Mouse (Mus musculus): ENCODE results near the gene Hspa4l. TPM values are rescaled to one million over a fixed set of nuclear protein-coding genes. Genes with fewer than 3 reads are reported as not detected.
"Not testable (repeated sequence)": the region's sequence is repeated elsewhere in the genome, so short reads cannot be mapped to it uniquely, and the experiment has no call there.

The Hspa4l gene
- polyA plus RNA-seq, 1 experiment: 9.0 TPM

DNA sequence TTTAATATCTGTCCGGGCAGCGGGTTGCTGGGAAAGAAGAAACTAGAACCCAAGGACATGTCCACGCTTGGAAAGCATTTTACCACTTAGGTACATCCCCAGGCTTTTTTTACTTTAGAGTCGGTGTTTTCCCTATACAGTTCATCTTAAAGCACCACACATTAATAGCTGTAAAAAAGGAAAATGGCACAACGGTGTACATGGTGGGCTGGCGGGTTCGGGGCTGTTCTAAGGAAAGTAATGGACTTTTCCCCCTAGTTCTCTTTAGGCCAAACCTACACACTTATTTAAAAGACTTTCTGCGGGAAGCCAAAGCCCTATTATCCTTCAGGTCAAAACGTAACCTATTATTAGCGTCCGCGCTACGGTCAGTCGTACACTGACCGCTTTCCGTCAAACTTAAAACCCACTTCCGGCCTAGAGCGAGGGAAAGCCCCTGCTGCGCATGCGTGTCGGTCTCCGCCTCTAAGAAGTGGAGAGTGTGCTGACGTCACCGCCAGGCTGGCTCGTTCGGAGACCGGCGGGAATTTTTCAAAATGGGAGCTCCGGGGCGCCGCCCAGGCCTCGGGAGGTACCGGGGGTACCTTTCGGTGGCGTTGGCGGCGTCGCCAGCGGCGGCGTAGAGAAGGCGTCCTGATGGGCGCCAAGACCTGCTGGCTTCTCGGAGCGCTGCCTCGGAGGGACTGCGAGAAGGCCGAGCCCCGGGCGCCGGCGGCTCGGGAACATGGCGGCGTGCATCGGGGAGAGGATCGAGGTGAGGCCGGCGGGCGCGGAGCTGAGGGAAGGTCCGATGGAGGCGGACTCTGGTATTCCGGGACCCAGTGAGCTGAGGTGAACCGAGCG, 55.5 kb downstream of the Hspa4l start, which contains the start of gene Plk4:
TSS of gene Plk4 (plus strand) at position 490 of the 843 bp plus-strand sequence.
- peak within 1 kb of the TSS; percentile 97 for H3K4me3 ChIP-seq (replicated peaks; ENCODE audit: control insufficient read depth, low read depth, low read length)
- no peak for TF ChIP-seq CTCF (IDR thresholded peaks at IDR 0.05; ENCODE audit: control insufficient read depth, insufficient read depth, low read length)
- TF ChIP-seq POLR2A (IDR thresholded peaks at IDR 0.05; ENCODE audit: borderline replicate concordance, control insufficient read depth, low read depth, low read length): peak; percentile 59; the same call in 1 of the 2 replicates
- peaks cover 2% of the 10 kb centered on the region for H3K4me1 ChIP-seq (ENCODE audit: control insufficient read depth, insufficient read depth, low read length)
- peak within 1 kb of the TSS; percentile 75 for H3K27ac ChIP-seq (ENCODE audit: control insufficient read depth, insufficient read depth, low read depth, low read length, poor library complexity)
- 2% methylated on average over 66 of the region's 66 CpGs for whole genome bisulfite sequencing

DNA sequence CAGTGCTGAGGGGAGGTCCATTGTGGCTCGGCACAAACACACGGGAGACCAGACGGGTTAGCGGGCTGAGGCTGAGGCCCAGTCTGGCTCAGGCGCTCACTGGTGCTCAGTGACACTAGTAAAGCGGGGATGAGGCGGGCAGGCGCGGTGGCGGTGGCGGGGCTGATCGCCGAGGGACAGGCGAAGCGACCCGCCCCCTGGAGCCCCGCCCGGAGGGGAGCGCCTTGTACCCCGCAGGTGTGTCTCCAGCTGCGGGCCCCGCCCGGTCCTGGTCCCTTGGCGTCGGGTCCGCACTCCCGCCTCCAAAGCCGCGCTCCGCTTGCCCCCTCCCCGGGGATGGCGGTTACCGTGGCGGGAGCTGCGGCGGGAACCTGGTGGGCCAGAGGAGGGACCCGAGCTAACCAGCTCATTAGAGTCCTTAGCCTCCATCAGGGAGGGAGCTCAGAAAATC, 56.1 kb downstream of the Hspa4l start:
- TF ChIP-seq CTCF (IDR thresholded peaks at IDR 0.05; ENCODE audit: control insufficient read depth, insufficient read depth, low read length): no peak
- peak; percentile 19; the same call in 1 of the 2 replicates for TF ChIP-seq POLR2A (IDR thresholded peaks at IDR 0.05; ENCODE audit: borderline replicate concordance, control insufficient read depth, low read depth, low read length)
- Histone ChIP-seq H3K27ac (ENCODE audit: control insufficient read depth, insufficient read depth, low read depth, low read length, poor library complexity) (peak overlapping the region; percentile 75), H3K4me1 (ENCODE audit: control insufficient read depth, insufficient read depth, low read length) (peaks cover 2% of the 10 kb centered on the region), H3K4me3 (replicated peaks; ENCODE audit: control insufficient read depth, low read depth, low read length) (peak overlapping the region; percentile 97)
- under 1% methylated on average over 34 of the region's 37 CpGs for WGBS

GRCm38 (mm10) chr3:40806871-40807270, 62.6 kb downstream of the Hspa4l start:
- Histone ChIP-seq H3K4me1 (ENCODE audit: control insufficient read depth, insufficient read depth, low read length) (no peaks in the 10 kb centered on the region), H3K4me3 (replicated peaks; ENCODE audit: control insufficient read depth, low read depth, low read length) (no peak overlapping the region), H3K27ac (ENCODE audit: control insufficient read depth, insufficient read depth, low read depth, low read length, poor library complexity) (no peak overlapping the region)
- no peak for TF ChIP-seq CTCF (IDR thresholded peaks at IDR 0.05; ENCODE audit: control insufficient read depth, insufficient read depth, low read length)
- TF ChIP-seq POLR2A (IDR thresholded peaks at IDR 0.05; ENCODE audit: borderline replicate concordance, control insufficient read depth, low read depth, low read length): no peak
- 82% methylated on average over 2 of the region's 2 CpGs for WGBS

DNA sequence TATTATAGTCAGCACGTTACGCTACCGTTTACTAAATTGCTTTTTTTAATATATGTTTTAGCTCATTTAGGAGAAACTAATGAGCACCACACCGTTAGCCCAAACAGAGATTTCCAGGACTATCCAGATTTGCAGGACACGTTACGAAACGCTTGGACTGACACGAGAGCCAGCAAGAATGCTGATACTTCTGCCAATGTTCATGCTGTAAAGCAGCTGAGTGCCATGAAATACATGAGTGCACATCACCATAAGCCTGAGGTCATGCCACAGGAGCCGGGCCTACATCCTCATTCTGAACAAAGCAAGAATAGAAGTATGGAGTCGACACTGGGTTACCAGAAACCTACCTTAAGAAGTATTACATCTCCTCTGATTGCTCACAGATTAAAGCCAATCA, 64.4 kb downstream of the Hspa4l start:
- 91% methylated on average over 10 of the region's 10 CpGs for WGBS
- Histone ChIP-seq H3K4me3 (replicated peaks; ENCODE audit: control insufficient read depth, low read depth, low read length) (no peak overlapping the region), H3K4me1 (ENCODE audit: control insufficient read depth, insufficient read depth, low read length) (no peaks in the 10 kb centered on the region), H3K27ac (ENCODE audit: control insufficient read depth, insufficient read depth, low read depth, low read length, poor library complexity) (no peak overlapping the region)
- no peak for TF ChIP-seq POLR2A (IDR thresholded peaks at IDR 0.05; ENCODE audit: borderline replicate concordance, control insufficient read depth, low read depth, low read length)
- no peak for TF ChIP-seq CTCF (IDR thresholded peaks at IDR 0.05; ENCODE audit: control insufficient read depth, insufficient read depth, low read length)

- Histone ChIP-seq H3K4me3 (replicated peaks; ENCODE audit: control insufficient read depth, low read depth, low read length) (no peak overlapping the region), H3K4me1 (ENCODE audit: control insufficient read depth, insufficient read depth, low read length) (no peaks in the 10 kb centered on the region), H3K27ac (ENCODE audit: control insufficient read depth, insufficient read depth, low read depth, low read length, poor library complexity) (no peak overlapping the region)
- WGBS: 95% methylated on average over 2 of the region's 2 CpGs
- no peak for TF ChIP-seq CTCF (IDR thresholded peaks at IDR 0.05; ENCODE audit: control insufficient read depth, insufficient read depth, low read length)
- no peak for TF ChIP-seq POLR2A (IDR thresholded peaks at IDR 0.05; ENCODE audit: borderline replicate concordance, control insufficient read depth, low read depth, low read length)
These were observed 65.6 kb downstream of the Hspa4l start for GRCm38 (mm10) chr3:40809894-40810293.

DNA sequence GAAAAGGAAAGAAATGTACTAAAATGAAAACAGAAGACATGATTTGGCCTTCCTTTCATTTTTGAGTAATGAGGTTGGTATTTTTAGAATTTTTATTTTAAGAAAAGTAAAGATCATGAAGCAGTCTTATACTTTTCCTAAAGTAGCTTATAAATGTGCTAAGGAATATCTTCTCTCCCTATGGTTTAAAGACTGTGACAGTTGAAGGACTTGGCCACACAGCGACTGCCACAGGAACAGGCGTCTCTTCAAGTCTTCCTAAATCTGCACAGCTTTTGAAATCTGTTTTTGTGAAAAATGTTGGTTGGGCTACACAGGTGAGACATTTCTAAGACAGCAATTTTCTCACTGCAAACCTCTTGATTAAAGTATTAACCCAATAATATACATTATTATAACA, 69.0 kb downstream of the Hspa4l start:
- TF ChIP-seq POLR2A (IDR thresholded peaks at IDR 0.05; ENCODE audit: borderline replicate concordance, control insufficient read depth, low read depth, low read length) (no peak), CTCF (IDR thresholded peaks at IDR 0.05; ENCODE audit: control insufficient read depth, insufficient read depth, low read length) (no peak)
- WGBS: 93% methylated on average over 2 of the region's 2 CpGs
- no peak overlapping the region for H3K27ac ChIP-seq (ENCODE audit: control insufficient read depth, insufficient read depth, low read depth, low read length, poor library complexity)

DNA sequence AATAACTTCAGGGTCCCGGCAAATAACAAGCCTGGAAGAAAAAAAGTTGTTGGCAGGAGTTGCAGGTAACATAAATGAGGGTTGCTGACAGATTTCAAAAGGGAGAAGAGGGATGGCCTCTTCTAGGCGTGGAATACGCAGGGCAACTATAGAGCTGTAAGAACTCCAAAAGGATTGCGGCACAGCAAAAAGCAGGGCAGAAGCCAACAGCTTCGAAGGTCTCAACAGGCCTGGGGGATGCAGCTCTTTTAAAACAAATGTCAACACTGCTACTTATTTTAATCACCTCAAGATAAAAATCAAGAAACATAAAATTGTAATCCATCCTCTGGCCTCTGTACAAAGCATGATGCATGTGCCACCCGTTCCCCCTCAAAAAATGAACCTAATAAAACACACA, 101.2 kb downstream of the Hspa4l start:
- 69% methylated on average over 6 of the region's 6 CpGs for WGBS
- H3K27ac ChIP-seq (ENCODE audit: control insufficient read depth, insufficient read depth, low read depth, low read length, poor library complexity); H3K4me3 ChIP-seq (replicated peaks; ENCODE audit: control insufficient read depth, low read depth, low read length); H3K4me1 ChIP-seq (ENCODE audit: control insufficient read depth, insufficient read depth, low read length): not testable (repeated sequence)

More for the DNA sequence above, 69.0 kb downstream of the Hspa4l start:
- Histone ChIP-seq H3K4me1 (ENCODE audit: control insufficient read depth, insufficient read depth, low read length) (no peaks in the 10 kb centered on the region), H3K4me3 (replicated peaks; ENCODE audit: control insufficient read depth, low read depth, low read length) (no peak overlapping the region)

Other genes with a start within 250 kb of the Hspa4l start
- gene Intu, start 213.2 kb upstream of the Hspa4l start, polyA plus RNA-seq (2011; ENCODE audit: insufficient read depth, insufficient read length, low replicate concordance, missing spikeins): 0.83 and 1.3 TPM in 2 replicates
- not detected in 2 replicates for gene Slc25a31, start 35.6 kb upstream of the Hspa4l start, polyA plus RNA-seq (2011; ENCODE audit: insufficient read depth, insufficient read length, low replicate concordance, missing spikeins)
- 21.5 and 38.5 TPM in 2 replicates for gene Plk4, start 55.5 kb downstream of the Hspa4l start, polyA plus RNA-seq (2011; ENCODE audit: insufficient read depth, insufficient read length, low replicate concordance, missing spikeins)
- 4.0 and 4.2 TPM in 2 replicates for gene Mfsd8, start 102.4 kb downstream of the Hspa4l start, polyA plus RNA-seq (2011; ENCODE audit: insufficient read depth, insufficient read length, low replicate concordance, missing spikeins)
- gene Abhd18, start 102.5 kb downstream of the Hspa4l start, polyA plus RNA-seq (2011; ENCODE audit: insufficient read depth, insufficient read length, low replicate concordance, missing spikeins): 1.5 and 2.9 TPM in 2 replicates
- gene 1700034I23Rik, start 158.0 kb downstream of the Hspa4l start, polyA plus RNA-seq (2011; ENCODE audit: insufficient read depth, insufficient read length, low replicate concordance, missing spikeins): not detected in 2 replicates
- 28.6 and 40.4 TPM in 2 replicates for gene Larp1b, start 205.3 kb downstream of the Hspa4l start, polyA plus RNA-seq (2011; ENCODE audit: insufficient read depth, insufficient read length, low replicate concordance, missing spikeins)

Measured in bone marrow, adult 2 months (tissue).